Mouse (Mus musculus) E14TG2a.4 (cell line): Measurements from ENCODE around the gene Cercam.
A peak's percentile ranks its signal among the peaks of the same experiment; 100 is the strongest.

ENCODE experiments used
- CTCF ChIP-seq: conservative IDR thresholded peaks from 2 replicates; pipeline ENCODE4 v1.5.1; 2014; ENCODE audit warnings: low read length
- POU5F1 ChIP-seq: IDR thresholded peaks from 2 replicates; pipeline ENCODE4 v1.6.1; 2014; ENCODE audit warnings: low read length, borderline replicate concordance

DNA sequence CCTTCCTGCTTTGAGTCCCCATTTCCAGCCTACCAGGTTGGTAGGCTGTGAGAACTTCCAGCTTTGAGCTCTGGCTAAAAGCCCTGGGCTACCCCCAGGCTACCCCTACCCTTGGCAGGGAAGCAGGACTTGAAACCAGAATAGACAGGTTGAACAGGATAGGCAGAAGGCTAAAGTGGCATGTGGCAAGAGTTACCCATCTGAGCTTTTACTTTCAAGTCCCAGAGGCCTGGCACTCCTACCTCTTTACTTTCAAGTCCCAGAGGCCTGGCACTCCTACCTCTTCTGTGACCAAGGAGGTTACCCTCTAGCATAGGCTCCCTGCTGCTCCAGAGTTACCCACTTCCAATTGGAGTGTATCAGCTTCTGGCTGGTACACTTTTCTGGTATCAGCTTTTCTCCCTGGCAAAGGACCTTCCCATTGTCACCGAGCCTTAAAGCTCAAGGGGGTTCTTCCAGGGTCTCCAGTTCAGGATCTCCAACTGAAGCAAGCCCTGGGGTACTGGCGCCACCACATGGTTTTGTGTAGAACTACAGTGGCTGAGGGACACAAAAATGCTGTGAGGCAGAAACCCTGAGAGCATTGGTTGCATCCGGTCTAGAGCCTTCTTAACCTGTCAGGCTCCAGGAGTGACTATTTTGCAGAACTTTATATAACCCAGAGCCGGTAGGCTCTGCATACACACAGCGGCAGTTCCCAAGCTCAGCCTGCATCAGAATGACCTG, 10.1 kb upstream of the Cercam start:
- TF ChIP-seq CTCF = peak; percentile 99
- TF ChIP-seq POU5F1 = no peak
